Mouse (Mus musculus): ENCODE data around the gene Pakap. TPM values are rescaled to one million over a fixed set of nuclear protein-coding genes. Genes with fewer than 3 reads are reported as not detected.

Gene Pakap
- polyA plus RNA-seq, 1 experiment from 2014 or later: 1.7 TPM

DNA sequence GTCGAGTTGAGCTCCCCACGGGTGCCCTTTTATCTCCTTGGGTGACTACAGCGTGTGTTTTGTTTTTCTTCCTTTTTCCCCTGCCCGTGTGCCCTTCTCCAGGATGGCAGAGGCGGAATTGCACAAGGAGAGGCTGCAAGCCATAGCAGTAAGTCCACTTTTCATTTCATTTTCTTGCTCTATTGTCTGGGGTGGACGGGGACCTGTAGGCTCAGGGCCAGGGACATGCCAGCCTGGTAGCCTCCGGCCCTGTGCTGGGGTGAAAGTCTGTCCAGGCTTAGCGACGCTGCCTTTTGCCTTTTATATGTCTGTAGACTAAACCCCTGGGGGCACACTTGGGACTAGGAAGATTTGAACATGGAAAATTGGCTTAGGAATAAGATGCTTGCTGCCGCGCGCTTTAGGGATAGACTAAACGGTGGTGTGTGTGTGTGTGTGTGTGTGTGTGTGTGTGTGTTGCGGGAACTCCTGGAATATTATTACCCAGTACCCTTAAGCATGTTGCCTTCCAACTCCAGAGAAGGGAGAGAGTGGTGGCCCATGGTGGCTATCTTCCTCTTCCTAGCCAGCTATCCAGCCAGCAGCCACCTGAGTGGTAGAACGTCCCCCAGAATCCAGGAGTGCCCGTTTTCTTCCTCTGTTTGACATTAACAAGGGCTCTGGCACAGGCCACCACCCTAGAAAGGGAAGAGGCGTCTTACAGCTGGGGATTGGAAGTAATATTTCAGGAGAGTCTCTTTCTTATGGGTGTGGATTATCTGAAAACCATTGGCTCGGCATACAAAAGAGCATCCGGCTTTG, 489 bp downstream of the Pakap start:
- no peak for ATAC-seq (ENCODE audit: low read depth)
- Histone ChIP-seq H3K4me3 (ENCODE audit: low read depth, low read length) (peak overlapping the region; percentile 24; the same call in 1 of the 2 replicates), H3K4me2 (ENCODE audit: low read depth, low read length) (no peak overlapping the region), H3K9me3 (replicated peaks; ENCODE audit: control insufficient read depth, low read length) (no peaks in the 10 kb centered on the region), H3K9ac (ENCODE audit: low read depth, low read length) (no peak overlapping the region), H3K36me3 (ENCODE audit: control insufficient read depth, insufficient read depth) (no peaks in the 10 kb centered on the region), H3K27me3 (ENCODE audit: control insufficient read depth, insufficient read depth, low read depth, low read length) (peaks cover 20% of the 10 kb centered on the region), H3K27ac (ENCODE audit: low read length) (no peak overlapping the region), H3K4me1 (ENCODE audit: control insufficient read depth, low read depth, low read length) (no peaks in the 10 kb centered on the region)
- 44% methylated on average over 19 of the region's 19 CpGs for WGBS (ENCODE audit: insufficient replicate concordance)

DNA sequence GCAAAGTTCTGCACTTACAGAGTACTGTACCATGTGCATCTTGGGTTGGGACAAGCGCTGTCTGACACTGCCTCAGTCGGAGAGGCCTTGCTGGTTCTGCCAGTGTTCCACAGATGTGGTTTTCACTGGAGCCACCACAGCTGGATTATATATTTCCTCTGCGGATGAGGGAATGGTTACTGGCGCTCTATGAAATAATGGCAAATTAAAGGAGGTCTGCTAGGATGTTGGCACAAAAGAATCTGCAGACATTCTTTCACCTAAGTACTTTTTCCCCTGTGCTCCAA, 1.0 kb downstream of the Pakap start:
- Histone ChIP-seq H3K27me3 (ENCODE audit: control insufficient read depth, insufficient read depth, low read depth, low read length) (peaks cover 20% of the 10 kb centered on the region), H3K4me1 (ENCODE audit: control insufficient read depth, low read depth, low read length) (no peaks in the 10 kb centered on the region), H3K4me3 (ENCODE audit: low read depth, low read length) (no peak overlapping the region), H3K4me2 (ENCODE audit: low read depth, low read length) (no peak overlapping the region), H3K9me3 (replicated peaks; ENCODE audit: control insufficient read depth, low read length) (no peaks in the 10 kb centered on the region), H3K36me3 (ENCODE audit: control insufficient read depth, insufficient read depth) (no peaks in the 10 kb centered on the region), H3K9ac (ENCODE audit: low read depth, low read length) (no peak overlapping the region), H3K27ac (ENCODE audit: low read length) (no peak overlapping the region)
- WGBS (ENCODE audit: insufficient replicate concordance): 67% methylated on average over 4 of the region's 4 CpGs
- ATAC-seq (ENCODE audit: low read depth): no peak

DNA sequence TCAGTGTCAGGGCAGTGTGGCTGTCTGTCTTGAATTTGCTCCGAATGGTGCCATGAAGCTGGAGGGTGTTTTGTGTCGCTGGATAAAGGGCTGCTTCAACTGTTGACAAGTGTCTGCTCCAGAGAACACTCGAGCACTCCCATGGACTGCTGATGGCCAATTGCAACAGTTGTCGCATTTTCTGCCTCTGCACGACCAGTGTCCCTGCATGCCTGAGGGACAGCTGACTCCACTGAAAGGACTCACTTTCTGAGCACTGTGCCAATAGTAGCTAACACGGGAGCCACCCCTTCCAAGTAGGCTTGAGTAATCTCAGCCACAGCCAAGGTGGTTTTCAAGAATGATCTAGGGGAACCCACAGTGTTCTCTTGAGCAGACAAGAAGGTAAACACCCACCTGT, 1.7 kb downstream of the Pakap start:
- no peak overlapping the region for H3K4me2 ChIP-seq (ENCODE audit: low read depth, low read length)
- WGBS (ENCODE audit: insufficient replicate concordance): 54% methylated on average over 6 of the region's 6 CpGs
- no peak overlapping the region for H3K4me3 ChIP-seq (ENCODE audit: low read depth, low read length)
- H3K9me3 ChIP-seq (replicated peaks; ENCODE audit: control insufficient read depth, low read length): no peaks in the 10 kb centered on the region
- H3K36me3 ChIP-seq (ENCODE audit: control insufficient read depth, insufficient read depth): no peaks in the 10 kb centered on the region
- no peak overlapping the region for H3K9ac ChIP-seq (ENCODE audit: low read depth, low read length)
- H3K27ac ChIP-seq (ENCODE audit: low read length): no peak overlapping the region
- peaks cover 20% of the 10 kb centered on the region for H3K27me3 ChIP-seq (ENCODE audit: control insufficient read depth, insufficient read depth, low read depth, low read length)
- no peak for ATAC-seq (ENCODE audit: low read depth)
- no peaks in the 10 kb centered on the region for H3K4me1 ChIP-seq (ENCODE audit: control insufficient read depth, low read depth, low read length)

DNA sequence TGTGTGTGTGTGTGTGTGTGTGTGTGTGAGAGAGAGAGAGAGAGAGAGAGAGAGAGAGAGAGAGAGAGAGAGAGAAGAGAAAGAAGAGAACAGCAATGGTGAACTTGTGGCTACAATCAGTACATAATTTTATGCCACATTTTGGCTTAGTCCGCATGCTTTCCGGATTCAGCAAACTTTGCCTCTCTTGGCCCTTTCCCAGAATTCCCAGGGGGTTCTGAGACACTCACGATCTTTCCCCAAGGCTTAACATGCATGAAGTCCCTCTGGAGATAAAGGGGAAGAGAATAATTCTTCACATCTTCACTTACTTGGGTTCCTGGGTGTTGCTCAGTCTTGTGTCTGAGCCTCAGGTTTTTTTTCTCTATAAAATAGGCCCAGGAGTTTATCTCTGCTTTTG, 2.2 kb downstream of the Pakap start:
- Histone ChIP-seq H3K27me3 (ENCODE audit: control insufficient read depth, insufficient read depth, low read depth, low read length) (peaks cover 20% of the 10 kb centered on the region), H3K27ac (ENCODE audit: low read length) (no peak overlapping the region), H3K4me3 (ENCODE audit: low read depth, low read length) (no peak overlapping the region), H3K9me3 (replicated peaks; ENCODE audit: control insufficient read depth, low read length) (no peaks in the 10 kb centered on the region), H3K36me3 (ENCODE audit: control insufficient read depth, insufficient read depth) (no peaks in the 10 kb centered on the region), H3K9ac (ENCODE audit: low read depth, low read length) (no peak overlapping the region), H3K4me2 (ENCODE audit: low read depth, low read length) (no peak overlapping the region), H3K4me1 (ENCODE audit: control insufficient read depth, low read depth, low read length) (no peaks in the 10 kb centered on the region)
- ATAC-seq (ENCODE audit: low read depth): no peak
- 57% methylated on average over 3 of the region's 3 CpGs for WGBS (ENCODE audit: insufficient replicate concordance)

DNA sequence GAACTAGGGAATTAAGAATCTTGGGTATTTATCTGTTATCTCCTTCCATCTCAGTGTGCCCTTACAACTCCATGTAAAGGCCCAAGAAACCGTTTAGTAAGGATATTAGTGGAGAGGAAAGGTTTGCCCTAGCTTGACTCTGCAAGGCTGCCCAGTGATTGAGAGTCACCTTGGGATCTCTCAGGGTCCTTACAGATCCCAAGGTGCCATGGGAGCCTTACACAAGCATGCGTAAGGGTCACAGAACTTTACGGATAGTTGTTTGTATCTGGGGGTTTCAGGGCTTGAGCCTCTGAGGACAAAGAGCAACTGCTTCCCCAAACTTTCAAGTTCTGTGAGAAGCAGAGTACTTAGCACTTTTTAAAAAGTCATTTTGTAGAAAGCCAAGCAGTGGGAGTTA, 6.2 kb downstream of the Pakap start:
- WGBS (ENCODE audit: insufficient replicate concordance): 63% methylated on average over 3 of the region's 3 CpGs

DNA sequence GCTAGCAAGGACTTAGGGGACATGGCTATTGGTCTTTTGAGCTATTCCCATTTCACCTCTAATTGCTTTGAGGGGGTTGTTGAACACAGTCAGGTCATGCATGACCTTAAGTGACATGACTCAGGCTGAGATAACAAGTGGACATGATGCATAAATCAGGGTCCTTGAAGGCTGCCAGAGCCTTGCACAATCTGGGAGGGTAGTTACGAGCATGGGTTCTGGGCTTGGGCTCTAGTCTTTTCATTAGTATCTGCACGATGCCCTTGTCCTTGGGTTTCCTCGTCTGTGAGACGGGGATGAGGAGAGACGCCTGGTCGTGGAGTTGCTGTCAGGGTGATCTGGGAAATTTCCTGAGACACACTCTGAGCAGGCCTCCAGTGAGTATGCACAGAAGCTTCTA, 6.7 kb downstream of the Pakap start:
- Histone ChIP-seq H3K27ac (ENCODE audit: low read length) (no peak overlapping the region), H3K4me3 (ENCODE audit: low read depth, low read length) (no peak overlapping the region), H3K27me3 (ENCODE audit: control insufficient read depth, insufficient read depth, low read depth, low read length) (no peaks in the 10 kb centered on the region), H3K36me3 (ENCODE audit: control insufficient read depth, insufficient read depth) (no peaks in the 10 kb centered on the region), H3K4me2 (ENCODE audit: low read depth, low read length) (no peak overlapping the region), H3K9me3 (replicated peaks; ENCODE audit: control insufficient read depth, low read length) (no peaks in the 10 kb centered on the region), H3K9ac (ENCODE audit: low read depth, low read length) (no peak overlapping the region), H3K4me1 (ENCODE audit: control insufficient read depth, low read depth, low read length) (no peaks in the 10 kb centered on the region)
- no peak for ATAC-seq (ENCODE audit: low read depth)
- WGBS (ENCODE audit: insufficient replicate concordance): 69% methylated on average over 6 of the region's 6 CpGs

More for the DNA sequence above, 6.2 kb downstream of the Pakap start:
- H3K4me1 ChIP-seq (ENCODE audit: control insufficient read depth, low read depth, low read length): no peaks in the 10 kb centered on the region
- no peak overlapping the region for H3K9ac ChIP-seq (ENCODE audit: low read depth, low read length)
- no peak overlapping the region for H3K27ac ChIP-seq (ENCODE audit: low read length)
- no peaks in the 10 kb centered on the region for H3K36me3 ChIP-seq (ENCODE audit: control insufficient read depth, insufficient read depth)
- H3K9me3 ChIP-seq (replicated peaks; ENCODE audit: control insufficient read depth, low read length): no peaks in the 10 kb centered on the region
- no peaks in the 10 kb centered on the region for H3K27me3 ChIP-seq (ENCODE audit: control insufficient read depth, insufficient read depth, low read depth, low read length)
- no peak overlapping the region for H3K4me3 ChIP-seq (ENCODE audit: low read depth, low read length)
- no peak overlapping the region for H3K4me2 ChIP-seq (ENCODE audit: low read depth, low read length)
- ATAC-seq (ENCODE audit: low read depth): no peak

DNA sequence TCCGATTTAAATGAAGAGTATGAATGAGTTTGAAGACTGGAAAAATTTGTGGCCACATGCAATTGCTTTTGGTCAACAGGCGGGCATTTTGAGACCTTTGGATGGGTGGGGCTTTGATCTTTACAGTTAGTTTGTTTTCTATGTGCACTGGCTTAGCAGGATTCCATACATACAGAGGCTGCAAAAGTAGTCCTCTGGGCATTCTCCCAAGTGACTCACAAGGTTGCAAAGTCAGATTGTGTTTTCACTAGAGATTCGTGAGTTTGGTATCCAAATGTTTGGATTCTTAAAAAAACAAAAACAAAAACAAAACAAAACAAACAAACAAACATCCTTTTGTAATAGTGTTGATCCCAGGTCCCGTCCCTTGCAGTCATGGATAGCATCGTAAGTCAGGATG, 7.7 kb downstream of the Pakap start:
- Histone ChIP-seq H3K9me3 (replicated peaks; ENCODE audit: control insufficient read depth, low read length) (no peaks in the 10 kb centered on the region), H3K9ac (ENCODE audit: low read depth, low read length) (no peak overlapping the region), H3K4me3 (ENCODE audit: low read depth, low read length) (no peak overlapping the region), H3K27me3 (ENCODE audit: control insufficient read depth, insufficient read depth, low read depth, low read length) (no peaks in the 10 kb centered on the region), H3K27ac (ENCODE audit: low read length) (no peak overlapping the region), H3K4me2 (ENCODE audit: low read depth, low read length) (no peak overlapping the region), H3K4me1 (ENCODE audit: control insufficient read depth, low read depth, low read length) (no peaks in the 10 kb centered on the region), H3K36me3 (ENCODE audit: control insufficient read depth, insufficient read depth) (no peaks in the 10 kb centered on the region)
- ATAC-seq (ENCODE audit: low read depth): no peak
- 46% methylated on average over 5 of the region's 5 CpGs for WGBS (ENCODE audit: insufficient replicate concordance)

DNA sequence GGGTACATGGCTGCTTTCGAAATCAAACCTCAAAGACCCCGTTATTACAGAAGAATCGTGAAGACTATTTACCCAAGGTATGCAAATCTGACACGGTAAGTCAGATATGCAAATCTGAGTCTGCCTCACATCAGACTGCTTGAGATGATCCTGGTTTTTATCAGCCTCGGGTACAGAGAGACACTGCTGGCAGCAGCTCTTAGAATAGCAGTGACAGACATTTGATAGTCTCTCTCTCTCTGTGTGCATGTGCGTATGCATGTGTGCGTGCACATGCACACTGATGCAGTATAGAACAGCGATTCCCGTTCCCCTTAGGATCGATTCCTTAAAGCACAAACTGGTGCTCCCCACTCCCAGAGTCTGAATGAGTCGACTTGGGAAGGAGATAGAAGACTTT, 8.1 kb downstream of the Pakap start:
- WGBS (ENCODE audit: insufficient replicate concordance): 64% methylated on average over 11 of the region's 11 CpGs
- no peak for ATAC-seq (ENCODE audit: low read depth)

DNA sequence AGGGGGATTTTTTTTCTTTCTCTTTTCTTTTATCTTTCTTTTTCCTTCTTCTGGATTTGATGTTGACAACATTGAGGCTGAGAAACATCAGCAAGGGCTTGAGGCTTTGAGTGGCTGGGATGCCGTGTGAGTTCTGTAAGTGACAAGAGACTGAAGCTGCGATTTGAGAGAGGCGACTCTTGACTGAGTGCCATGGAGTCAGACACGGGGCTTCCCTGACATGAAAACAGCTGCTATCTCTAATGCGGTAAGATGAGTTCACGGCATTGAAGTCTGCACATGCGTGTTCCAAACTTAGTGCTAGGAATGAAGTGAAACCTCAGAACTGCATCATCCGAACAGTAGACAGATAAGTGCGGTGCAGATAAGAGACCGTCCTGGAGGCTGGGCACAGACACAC, 11.7 kb downstream of the Pakap start:
- Histone ChIP-seq H3K9ac (ENCODE audit: low read depth, low read length) (no peak overlapping the region), H3K4me3 (ENCODE audit: low read depth, low read length) (no peak overlapping the region), H3K4me2 (ENCODE audit: low read depth, low read length) (no peak overlapping the region), H3K4me1 (ENCODE audit: control insufficient read depth, low read depth, low read length) (no peaks in the 10 kb centered on the region), H3K9me3 (replicated peaks; ENCODE audit: control insufficient read depth, low read length) (no peaks in the 10 kb centered on the region), H3K27me3 (ENCODE audit: control insufficient read depth, insufficient read depth, low read depth, low read length) (no peaks in the 10 kb centered on the region), H3K27ac (ENCODE audit: low read length) (no peak overlapping the region), H3K36me3 (ENCODE audit: control insufficient read depth, insufficient read depth) (no peaks in the 10 kb centered on the region)
- ATAC-seq (ENCODE audit: low read depth): no peak
- WGBS (ENCODE audit: insufficient replicate concordance): 69% methylated on average over 10 of the region's 10 CpGs

More for the DNA sequence above, 8.1 kb downstream of the Pakap start:
- no peak overlapping the region for H3K27ac ChIP-seq (ENCODE audit: low read length)
- no peaks in the 10 kb centered on the region for H3K9me3 ChIP-seq (replicated peaks; ENCODE audit: control insufficient read depth, low read length)
- no peak overlapping the region for H3K9ac ChIP-seq (ENCODE audit: low read depth, low read length)
- no peaks in the 10 kb centered on the region for H3K4me1 ChIP-seq (ENCODE audit: control insufficient read depth, low read depth, low read length)
- no peaks in the 10 kb centered on the region for H3K27me3 ChIP-seq (ENCODE audit: control insufficient read depth, insufficient read depth, low read depth, low read length)
- H3K36me3 ChIP-seq (ENCODE audit: control insufficient read depth, insufficient read depth): no peaks in the 10 kb centered on the region
- H3K4me3 ChIP-seq (ENCODE audit: low read depth, low read length): no peak overlapping the region
- H3K4me2 ChIP-seq (ENCODE audit: low read depth, low read length): no peak overlapping the region

Measured in liver, embryonic 16.5 days (tissue).